Mouse (Mus musculus): ENCODE data around the gene Swap70.

The Swap70 gene

DNA sequence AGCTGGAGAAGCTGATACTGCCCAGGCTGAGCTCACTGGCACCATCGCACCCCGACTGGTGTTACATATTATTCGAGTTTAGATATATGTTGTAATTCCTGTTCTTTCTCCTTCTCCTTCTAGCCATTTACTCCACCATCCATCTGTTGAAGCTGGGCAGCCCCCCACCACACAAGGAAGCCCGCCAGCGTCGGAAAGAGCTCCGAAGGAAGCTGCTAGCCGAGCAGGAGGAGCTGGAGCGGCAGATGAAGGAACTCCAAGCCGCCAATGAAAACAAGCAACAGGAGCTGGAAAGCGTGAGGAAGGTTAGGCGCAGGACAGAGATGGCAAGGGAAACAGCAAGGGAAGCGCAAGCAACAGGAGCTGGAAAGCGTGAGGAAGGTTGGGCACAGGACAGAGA lies 48.3 kb downstream of the Swap70 start:
- intact Hi-C loops (cut with DNase I): no loop called here

DNA sequence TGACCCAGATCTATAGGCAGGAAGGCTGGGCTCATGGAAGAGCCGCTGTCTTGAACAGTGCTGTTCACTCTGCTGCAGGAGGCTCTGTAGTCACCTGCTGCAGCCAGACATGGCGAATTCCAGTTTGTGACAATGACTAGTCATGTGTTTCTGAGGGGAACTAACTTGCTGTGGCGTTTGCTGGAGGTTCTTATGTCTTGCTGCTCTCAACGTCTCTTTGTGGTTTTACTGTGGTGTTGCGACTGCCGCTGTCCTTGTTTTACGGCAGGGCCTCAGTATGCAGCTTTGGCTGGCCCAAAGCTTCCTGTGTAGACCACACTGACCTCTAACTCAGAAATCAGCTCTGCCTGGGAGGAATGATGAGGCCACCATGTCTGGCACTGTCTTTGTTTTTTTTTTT lies 48.9 kb downstream of the Swap70 start:
- intact Hi-C loops (cut with DNase I): no loop called here

DNA sequence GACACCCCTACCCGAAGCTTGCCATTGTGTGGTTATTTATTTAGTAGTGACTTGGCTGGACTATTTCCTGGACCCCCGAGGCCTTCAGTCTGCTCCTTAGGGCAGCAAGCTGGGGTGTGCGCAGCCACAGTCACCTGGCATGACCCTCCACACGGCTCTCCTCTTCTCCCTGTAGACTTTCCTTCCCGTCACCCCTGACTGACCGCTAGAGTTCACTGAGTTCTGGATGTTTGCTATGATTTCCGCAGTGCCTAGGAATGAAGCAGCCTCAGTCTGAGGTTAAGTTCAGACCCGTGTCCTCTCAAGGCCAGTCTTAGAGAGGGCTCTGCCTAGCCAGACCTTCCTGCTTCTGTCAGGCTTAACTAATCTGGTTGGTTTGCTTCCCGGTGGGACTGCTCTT lies 50.3 kb downstream of the Swap70 start:
- intact Hi-C loops (cut with DNase I): no loop called here

DNA sequence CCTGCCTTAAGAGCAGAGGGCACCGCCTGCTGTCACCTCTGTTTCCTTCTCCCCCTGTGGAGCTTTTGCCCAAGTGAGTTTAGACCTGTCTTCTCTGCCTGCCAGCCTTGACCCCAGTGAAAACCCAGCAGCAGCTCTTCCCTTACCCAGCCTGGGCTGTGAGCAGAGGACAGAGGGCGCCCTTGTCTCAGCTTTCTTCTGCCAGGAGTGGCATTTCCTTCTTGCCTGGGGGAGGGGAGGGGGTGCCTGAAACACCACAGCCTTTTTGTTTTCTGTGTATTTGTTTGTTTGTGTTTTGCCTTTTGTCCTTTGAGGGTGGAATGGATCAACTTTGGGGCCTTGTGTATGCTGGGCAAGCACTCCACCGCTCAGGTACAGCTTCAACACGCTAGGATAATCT lies 50.9 kb downstream of the Swap70 start:
- intact Hi-C loops (cut with DNase I): no loop called here

GRCm38 (mm10) chr7:110277734-110278245 lies 56.3 kb downstream of the Swap70 start:
- intact Hi-C loops (cut with DNase I): no loop called here

DNA sequence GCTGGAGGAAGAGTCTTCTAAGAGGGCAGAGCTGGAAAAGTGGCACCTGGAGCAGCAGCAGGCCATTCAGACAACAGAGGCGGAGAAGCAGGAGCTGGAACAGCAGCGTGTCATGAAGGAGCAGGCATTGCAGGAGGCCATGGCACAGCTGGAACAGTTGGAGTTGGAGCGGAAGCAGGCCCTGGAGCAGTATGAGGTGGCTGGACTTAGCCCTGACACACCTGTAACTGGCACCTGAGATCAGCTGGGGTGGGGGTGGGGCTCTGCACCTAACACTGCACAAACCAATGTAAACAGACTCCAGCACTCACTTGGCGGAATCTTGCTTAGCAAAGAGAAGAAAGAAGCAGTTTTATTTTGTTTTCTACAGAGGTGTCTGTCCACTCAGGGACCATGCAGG lies 57.7 kb downstream of the Swap70 start:
- intact Hi-C loops (cut with DNase I): no loop called here

GRCm38 (mm10) chr7:110281435-110282256 lies 60.1 kb downstream of the Swap70 start:
- intact Hi-C loops (cut with DNase I): loop anchor here (10.0 kb wide), 1 partner anchor 523 kb away; no protein-coding TSS in a partner anchor

DNA sequence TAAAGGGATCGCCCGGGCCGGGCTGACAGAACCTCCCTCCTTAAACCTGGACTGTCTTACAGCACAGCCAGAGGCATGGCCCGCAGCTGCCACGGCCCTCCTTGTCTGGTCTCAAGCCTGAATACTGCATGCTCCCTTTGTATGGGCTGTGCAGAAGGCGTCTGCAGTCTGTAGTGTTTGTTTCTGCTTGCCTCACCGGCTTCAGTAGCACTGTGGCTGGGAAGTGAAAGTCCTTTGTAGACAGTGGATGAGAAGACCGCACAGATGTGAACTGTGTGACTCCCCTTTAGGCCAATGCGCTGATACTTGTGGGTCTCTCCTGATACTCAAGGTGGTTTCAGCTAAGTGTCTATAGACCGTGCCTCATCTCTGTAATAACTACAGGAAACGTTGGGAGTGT lies 61.3 kb downstream of the Swap70 start:
- intact Hi-C loops (cut with DNase I): loop anchor here (10.0 kb wide), 1 partner anchor 522 kb away; no protein-coding TSS in a partner anchor

DNA sequence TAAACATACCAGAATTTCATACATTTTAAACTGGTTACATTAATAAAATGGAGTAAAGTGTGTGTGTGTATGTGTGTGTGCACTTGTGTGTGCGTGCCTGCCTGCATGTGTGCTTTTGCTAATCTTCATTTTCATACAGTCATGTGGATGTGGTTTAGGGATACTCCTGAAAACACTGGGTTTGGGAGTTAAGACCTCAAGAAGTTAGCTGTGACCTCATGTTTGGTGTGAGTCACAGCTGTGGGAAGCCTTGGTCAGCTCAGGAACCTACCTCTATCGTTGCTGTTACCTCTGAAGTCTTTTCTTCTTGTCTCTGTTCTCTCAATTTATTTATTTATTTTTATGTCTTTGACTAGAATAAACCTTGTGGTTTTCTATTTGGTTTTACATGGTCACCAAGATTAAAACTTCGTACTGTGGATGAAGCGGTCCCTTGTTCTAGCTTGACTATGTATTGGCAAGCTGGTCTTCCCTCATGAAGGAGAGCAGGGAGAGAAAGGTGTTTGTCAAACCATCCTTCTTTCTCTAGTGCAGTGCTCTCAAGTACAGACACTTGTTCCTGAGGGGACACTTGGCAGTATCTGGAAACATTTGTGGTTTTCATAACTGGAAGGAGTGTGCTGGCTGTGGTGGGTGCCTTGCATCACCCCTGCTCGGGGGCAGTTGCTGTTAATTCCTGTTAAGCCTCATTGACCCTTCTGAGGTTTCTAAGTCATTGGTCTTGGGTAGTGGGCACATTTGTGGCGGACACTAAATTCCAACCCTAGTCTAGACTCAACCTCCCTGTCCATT lies 62.2 kb downstream of the Swap70 start:
- intact Hi-C loops (cut with DNase I): loop anchor here (10.0 kb wide), 1 partner anchor 521 kb away; no protein-coding TSS in a partner anchor

- intact Hi-C loops (cut with DNase I): loop anchor here (10.0 kb wide), 1 partner anchor 520 kb away; no protein-coding TSS in a partner anchor
Measured at GRCm38 (mm10) chr7:110285076-110285848, 63.8 kb downstream of the Swap70 start.

GRCm38 (mm10) chr7:110285849-110286151 lies 64.3 kb downstream of the Swap70 start:
- intact Hi-C loops (cut with DNase I): loop anchor here (10.0 kb wide), 1 partner anchor 519 kb away; no protein-coding TSS in a partner anchor

DNA sequence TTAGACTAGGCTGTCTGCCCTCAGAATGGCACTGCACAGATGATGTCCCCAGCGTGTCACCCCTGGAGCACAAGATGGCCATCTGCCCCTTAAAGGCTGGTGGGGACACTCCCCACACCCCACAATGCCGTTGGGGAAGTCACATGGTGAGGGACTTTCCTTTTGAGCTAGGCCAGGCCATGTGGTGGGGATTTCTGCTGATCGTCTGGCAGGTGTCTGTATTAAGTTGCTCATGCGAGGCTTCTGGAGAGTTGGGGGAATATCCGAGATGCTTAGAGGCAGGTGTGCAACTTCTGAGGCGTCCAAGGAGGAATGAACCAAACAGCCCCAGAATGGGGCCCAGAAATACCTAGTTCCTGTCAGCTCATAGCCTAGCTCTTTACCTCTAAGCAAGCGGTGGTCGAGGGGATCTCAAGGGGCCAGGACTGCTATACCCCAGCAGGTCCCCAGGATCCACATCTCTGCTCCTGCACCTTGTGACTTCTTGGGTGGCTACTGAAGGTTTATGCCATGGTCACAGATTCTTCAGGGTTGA lies 64.8 kb downstream of the Swap70 start:
- intact Hi-C loops (cut with DNase I): loop anchor here (10.0 kb wide), 1 partner anchor 519 kb away; no protein-coding TSS in a partner anchor

DNA sequence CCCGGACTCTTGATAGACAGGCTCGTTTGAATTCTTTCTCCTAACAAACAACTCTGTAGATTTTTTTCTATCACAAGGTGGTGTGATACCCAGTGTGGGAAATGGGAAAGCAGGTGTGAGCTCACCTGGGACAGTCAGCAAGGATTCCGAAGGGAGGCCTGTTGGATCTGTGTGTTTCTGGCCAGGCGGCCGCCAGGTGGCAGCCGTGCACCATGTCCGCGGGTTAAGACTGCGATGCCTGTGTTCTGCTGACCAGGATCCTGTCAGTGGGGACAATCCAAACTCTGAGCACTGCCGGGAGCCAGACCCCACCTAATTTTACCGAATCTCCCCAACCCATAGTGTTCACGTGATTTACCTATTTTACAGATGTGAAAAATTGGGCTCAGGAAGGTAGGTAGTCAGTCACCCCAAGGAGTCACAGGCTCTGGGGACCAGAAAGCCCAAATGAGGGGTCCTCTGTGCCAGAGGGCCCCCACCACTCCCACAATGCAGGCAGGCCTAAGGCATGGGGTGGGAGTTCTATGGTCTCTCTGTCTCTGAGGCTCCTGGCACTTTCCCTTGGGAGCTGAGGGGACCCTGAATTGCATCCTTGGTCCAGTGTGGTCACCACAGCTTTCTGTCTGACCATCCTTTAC lies 65.4 kb downstream of the Swap70 start:
- intact Hi-C loops (cut with DNase I): loop anchor here (1.0 to 10.0 kb wide), 3 partner anchors 145 to 518 kb away; no protein-coding TSS in a partner anchor

GRCm38 (mm10) chr7:110287476-110288071 lies 66.1 kb downstream of the Swap70 start:
- intact Hi-C loops (cut with DNase I): loop anchor here (1.0 to 10.0 kb wide), 3 partner anchors 145 to 517 kb away; no protein-coding TSS in a partner anchor

DNA sequence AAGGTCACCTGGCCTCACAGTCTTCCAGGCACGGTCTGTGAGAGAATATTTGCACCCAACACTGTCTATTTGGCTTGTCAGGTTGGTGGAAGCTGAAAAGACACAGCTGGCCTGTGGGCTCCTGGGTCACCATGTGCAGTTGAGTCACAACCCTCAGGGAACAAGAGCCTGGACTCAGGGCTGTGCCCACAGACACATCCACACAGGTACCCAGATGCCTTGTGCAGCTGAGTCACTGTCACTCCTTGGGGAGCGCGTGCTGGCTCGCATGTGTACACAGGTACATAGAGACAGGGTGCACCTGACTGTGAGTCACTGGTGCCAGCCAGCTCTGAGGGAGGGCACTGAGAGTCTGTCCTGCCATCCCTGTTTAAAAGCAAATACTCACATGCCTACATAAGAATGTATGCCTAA lies 66.7 kb downstream of the Swap70 start:
- intact Hi-C loops (cut with DNase I): loop anchor here (10.0 kb wide), 1 partner anchor 517 kb away; no protein-coding TSS in a partner anchor

GRCm38 (mm10) chr7:110288731-110289191 lies 67.2 kb downstream of the Swap70 start:
- intact Hi-C loops (cut with DNase I): loop anchor here (10.0 kb wide), 1 partner anchor 516 kb away; no protein-coding TSS in a partner anchor

- intact Hi-C loops (cut with DNase I): loop anchor here (10.0 kb wide), 1 partner anchor 515 kb away; no protein-coding TSS in a partner anchor
Measured at GRCm38 (mm10) chr7:110289647-110290046, 68.1 kb downstream of the Swap70 start.

DNA sequence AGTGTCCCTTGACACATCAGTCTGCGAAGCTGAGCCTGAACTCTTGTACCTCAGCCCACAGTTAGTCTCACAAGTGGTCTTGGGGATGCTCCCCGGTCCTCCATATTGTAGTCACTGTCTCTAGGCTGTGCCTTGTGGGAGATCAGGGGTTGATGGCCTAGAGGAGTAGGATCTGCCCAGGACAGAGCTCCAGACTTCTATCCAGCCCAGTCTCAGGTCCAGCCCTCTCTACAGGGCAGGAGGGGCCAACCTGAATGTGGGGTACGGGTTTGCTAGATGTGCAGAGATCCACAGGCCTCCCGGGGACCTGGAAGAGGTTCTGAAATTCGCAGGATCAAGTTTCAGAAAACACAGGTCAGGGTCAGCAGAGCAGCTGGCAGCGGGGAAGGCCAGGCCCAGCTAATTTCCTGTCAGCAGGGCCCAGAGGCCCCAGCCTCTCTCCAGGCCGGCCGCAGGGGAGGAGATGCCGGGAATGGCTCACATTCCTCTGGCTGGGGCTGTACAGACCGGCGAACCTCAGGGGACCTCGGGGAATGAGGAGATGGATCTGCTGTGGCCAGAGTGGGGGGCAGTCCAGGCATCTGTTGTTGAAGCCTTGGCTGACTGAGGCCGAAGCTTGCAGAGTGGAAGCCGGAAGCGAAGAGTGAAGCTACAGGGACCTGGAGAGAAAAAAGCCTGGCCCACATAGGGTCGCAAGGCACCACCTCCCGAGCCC lies 75.5 kb downstream of the Swap70 start:
- intact Hi-C loops (cut with DNase I): no loop called here

- intact Hi-C loops (cut with DNase I): no loop called here
Measured at GRCm38 (mm10) chr7:110297611-110298010, 76.1 kb downstream of the Swap70 start.

Data from adrenal gland (tissue).